Mouse (Mus musculus): ENCODE measurements around the gene Capn15. TPM values are rescaled to one million over a fixed set of nuclear protein-coding genes. Genes with fewer than 3 reads are reported as not detected.

Gene Capn15
- total RNA-seq, 2 experiments from 2014 or later: 7.1 to 7.8 TPM

DNA sequence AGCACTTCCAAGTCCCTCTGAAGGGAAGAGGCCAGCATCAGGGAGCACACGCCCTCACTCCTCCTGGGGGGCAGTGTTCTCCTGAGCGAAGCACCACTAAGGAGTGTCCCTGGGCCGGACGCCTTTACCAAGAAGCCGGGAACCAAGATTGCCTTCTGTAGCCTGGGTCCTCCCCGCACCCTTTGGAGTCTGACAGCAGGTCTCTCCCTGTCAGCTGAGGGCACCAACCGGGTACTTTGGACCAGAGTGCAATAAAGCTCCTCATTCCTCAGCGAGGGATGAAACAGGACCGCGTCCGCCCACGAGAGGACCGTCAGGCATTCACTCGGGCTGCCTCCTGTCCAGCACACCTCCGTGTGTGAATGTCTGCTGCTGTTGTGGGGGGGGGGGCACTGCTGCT, 19.1 kb upstream of the Capn15 start:
- intact Hi-C loops (cut with DNase I): no loop called here
- DNase-seq (ENCODE audit: low spot score): no peak

DNA sequence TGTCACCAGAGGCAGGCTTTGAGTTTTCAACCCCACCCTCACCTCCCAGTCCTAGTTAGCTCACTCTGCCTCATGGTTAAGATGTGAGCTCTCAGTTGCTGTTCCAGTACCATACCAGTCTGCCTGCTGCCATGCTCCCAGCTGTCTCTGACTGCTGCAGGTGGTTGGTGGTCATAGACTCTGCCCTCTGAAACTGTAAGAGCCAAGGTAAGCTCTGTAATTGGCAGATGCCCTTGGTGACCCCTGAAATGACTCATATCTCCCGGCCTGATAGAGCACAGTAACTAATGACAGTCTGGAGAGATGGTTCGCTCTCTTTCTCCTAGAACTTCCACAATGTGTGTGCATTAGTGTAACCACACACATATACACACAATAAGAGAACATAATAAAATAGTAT, 18.3 kb upstream of the Capn15 start:
- intact Hi-C loops (cut with DNase I): no loop called here
- DNase-seq (ENCODE audit: low spot score): no peak

- intact Hi-C loops (cut with DNase I): no loop called here
- no peak for DNase-seq (ENCODE audit: low spot score)
Measured at GRCm38 (mm10) chr17:25998425-25998824, 12.8 kb upstream of the Capn15 start.

DNA sequence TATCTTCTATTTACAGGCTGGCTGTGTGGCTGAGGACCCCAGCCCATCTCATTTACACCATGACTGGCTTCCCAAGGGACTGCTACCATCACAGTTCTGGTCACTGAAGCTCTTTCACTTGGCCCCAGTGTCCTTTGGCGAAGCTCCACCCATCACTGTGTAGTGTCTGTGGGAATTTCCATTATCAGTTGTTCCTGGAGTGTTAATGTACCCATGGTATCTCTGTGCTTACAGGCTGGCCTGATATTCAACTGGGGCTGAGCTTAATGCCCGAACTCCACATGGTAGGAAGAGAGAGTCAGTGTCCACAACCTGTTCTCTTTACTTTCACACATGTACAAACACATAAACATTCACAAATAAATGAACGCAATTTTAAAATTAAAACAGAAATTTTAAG, 7.9 kb upstream of the Capn15 start:
- DNase-seq (ENCODE audit: low spot score): no peak
- intact Hi-C loops (cut with DNase I): no loop called here

- no peak for DNase-seq (ENCODE audit: low spot score)
- intact Hi-C loops (cut with DNase I): no loop called here
Measured at GRCm38 (mm10) chr17:25992274-25992673, 6.7 kb upstream of the Capn15 start.

DNA sequence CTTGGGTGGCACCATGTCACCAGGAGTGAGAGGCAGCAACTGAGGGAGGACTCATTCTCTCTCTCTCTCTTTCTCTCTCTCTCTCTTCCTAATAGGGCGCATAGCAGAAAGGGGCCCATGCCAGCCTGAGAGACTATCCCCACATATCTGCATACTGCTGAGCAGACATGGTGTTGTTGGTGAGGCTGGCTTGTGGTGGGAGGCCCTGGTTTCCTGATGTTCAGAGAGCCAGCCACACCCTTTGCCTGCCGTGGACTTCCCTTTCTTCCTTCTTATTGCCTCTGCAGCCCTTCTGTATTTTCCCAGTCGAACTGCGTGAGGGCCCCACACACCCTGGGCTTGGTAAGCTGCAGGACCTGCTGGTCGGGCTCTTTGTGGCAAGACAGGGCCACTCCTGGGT, 4.7 kb upstream of the Capn15 start:
- intact Hi-C loops (cut with DNase I): no loop called here
- DNase-seq (ENCODE audit: low spot score): no peak

DNA sequence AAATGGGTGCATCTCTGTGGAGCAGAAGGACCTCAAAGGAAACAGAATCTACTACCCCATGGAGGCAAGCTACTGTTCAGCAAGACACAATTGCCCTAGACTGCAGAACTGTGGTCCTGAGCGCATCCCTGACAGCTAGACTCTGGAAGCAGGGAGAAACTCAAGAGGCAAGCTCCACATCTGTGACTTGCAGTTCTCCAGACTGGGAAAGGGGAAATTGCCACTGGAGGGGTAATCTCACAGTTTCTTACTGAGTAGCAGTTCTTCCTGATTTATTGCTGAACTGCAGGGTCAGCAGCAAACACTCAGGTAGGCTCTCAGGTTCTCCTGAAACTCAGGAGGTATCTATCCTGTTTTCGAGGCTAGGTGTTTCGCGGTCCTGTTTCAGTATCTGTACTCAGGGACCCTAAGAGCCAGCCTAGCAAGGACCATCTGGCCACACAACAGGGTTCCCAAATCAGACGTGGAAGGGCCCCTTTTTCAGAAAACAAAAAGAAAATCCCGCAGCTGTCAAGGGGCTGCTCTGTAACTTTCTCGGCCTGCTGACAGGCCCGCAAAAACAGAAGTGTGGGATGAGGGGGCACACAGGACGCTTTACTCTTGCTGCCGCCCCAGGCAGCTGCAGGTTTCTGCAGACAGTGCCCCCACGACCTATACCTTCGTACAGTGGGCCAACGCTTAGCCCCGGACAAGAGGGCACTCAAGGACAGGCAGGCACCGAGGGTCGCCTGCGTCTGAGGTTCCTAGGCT, 865 bp downstream of the Capn15 start:
- intact Hi-C loops (cut with DNase I): loop anchor here (5.0 kb wide), 1 partner anchor 42 kb away; the partner anchor contains the start of genes Nhlrc4 and Pigq
- no peak for DNase-seq (ENCODE audit: low spot score)

DNA sequence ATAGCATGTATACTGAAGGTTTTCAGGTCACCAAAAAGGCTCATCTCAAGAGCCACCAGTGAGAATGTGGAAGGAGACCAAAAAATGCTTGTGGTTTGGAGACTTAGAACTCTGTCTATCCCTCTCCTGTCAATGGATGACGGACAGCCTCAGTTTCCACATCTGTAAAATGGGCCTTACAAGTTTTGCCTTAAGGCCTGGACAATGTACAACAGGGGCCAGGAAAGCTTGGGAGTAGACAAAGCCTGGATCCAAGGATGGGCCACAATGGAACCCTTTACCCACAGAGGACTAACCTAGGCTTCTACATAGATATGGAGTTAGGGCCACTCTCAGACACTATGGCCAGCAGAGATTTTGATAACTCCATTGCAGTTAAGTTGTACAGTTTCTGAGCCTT, 1.5 kb downstream of the Capn15 start:
- intact Hi-C loops (cut with DNase I): no loop called here
- no peak for DNase-seq (ENCODE audit: low spot score)

- intact Hi-C loops (cut with DNase I): loop anchor here (2.0 kb wide), 1 partner anchor 60 kb away; no protein-coding TSS in a partner anchor
Measured at GRCm38 (mm10) chr17:25982913-25983312, 2.7 kb downstream of the Capn15 start.

GRCm38 (mm10) chr17:25980854-25981253, 4.7 kb downstream of the Capn15 start:
- intact Hi-C loops (cut with DNase I): no loop called here
- DNase-seq (ENCODE audit: low spot score): no peak

More at GRCm38 (mm10) chr17:25982913-25983312, 2.7 kb downstream of the Capn15 start:
- DNase-seq (ENCODE audit: low spot score): no peak

GRCm38 (mm10) chr17:25979829-25980738, 5.5 kb downstream of the Capn15 start:
- intact Hi-C loops (cut with DNase I): no loop called here
- DNase-seq (ENCODE audit: low spot score): no peak

- intact Hi-C loops (cut with DNase I): no loop called here
- DNase-seq (ENCODE audit: low spot score): no peak
Measured at GRCm38 (mm10) chr17:25970954-25971707, 14.5 kb downstream of the Capn15 start.

DNA sequence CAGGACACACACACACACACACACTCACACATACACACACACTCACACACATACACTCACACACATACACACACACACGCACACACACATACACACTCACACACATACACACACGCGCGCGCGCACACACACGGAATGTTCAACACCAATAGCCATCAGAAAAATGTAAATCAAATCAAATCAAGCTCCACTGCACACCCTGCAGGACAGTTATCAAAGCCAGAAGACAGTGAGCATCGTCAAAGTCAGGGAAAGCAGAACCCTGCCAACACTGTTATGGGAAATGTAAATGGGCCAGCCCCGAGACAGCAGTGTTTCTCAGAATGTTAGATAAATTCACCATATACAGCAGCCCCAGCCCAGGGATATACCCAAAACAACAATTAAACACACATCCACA, 15.1 kb downstream of the Capn15 start:
- DNase-seq (ENCODE audit: low spot score): no peak
- intact Hi-C loops (cut with DNase I): no loop called here

DNA sequence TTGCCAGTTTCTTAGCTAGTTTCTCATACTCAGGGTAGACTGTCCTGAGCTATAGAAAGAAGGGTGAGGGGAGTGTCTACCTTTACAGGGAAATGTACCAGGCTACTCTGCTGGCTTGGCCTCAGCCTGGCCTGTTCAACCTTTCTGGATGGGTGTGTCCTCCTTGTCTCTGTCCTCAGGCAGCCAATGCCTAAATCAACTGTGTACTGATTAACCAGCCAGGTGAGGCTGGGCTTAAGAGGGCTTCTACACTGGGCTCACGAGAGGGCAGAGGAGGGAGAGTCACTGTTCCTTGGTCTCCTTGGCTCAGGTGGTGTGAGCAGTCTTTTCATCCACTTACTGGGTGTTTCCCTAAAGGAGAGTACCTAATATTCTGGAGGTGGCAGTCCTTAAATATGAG, 17.4 kb downstream of the Capn15 start:
- intact Hi-C loops (cut with DNase I): loop anchor here (5.0 kb wide), 1 partner anchor 76 kb away; no protein-coding TSS in a partner anchor
- no peak for DNase-seq (ENCODE audit: low spot score)

GRCm38 (mm10) chr17:25967652-25968051, 17.9 kb downstream of the Capn15 start:
- intact Hi-C loops (cut with DNase I): loop anchor here (5.0 kb wide), 1 partner anchor 75 kb away; no protein-coding TSS in a partner anchor
- no peak for DNase-seq (ENCODE audit: low spot score)

DNA sequence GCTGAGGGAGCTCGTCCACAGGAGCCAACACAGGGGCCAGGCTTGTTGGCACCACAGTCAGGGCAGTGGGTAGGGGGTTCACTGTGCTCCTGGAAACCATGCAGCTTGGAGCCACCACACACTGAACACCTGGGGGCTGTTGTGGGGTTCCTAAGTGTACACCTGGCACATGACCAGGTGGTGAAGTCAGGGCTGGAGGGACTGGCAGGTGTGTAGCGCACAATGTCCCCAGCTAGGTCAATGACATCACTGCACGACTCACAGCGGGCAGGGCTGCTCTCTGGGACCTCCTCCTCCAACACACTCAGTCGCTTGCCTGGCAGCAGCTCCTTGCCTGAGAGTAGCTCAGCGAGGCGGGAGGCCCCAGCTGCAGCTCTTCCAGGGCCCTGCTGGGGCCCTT, 21.3 kb downstream of the Capn15 start:
- DNase-seq (ENCODE audit: low spot score): no peak
- intact Hi-C loops (cut with DNase I): no loop called here

DNA sequence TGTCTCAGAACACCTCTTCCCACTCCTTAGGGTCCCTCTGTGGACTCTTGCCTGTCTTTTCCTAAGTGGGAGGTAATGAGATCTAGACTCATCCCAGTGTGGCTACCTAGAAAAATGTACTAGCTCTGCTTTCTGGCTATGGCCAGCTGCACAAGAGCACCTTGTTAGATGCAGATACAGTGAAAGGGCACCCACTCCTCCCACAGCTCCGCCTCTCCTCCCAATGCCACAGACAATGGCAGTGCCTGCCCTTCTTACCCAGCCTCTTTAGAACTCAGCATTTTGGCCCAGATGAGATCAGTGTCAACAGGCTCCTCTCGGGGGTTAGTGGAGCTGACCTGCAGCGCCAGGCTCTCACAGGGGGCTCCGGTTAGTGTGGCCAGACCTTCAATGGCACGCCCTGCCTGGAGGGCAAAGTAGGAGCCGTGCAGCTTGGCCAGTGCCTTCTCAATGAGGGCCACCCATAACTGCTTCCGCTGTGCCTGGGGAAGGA, 23.1 kb downstream of the Capn15 start:
- no peak for DNase-seq (ENCODE audit: low spot score)
- intact Hi-C loops (cut with DNase I): no loop called here

GRCm38 (mm10) chr17:25961566-25961965, 24.0 kb downstream of the Capn15 start:
- intact Hi-C loops (cut with DNase I): no loop called here
- no peak for DNase-seq (ENCODE audit: low spot score)

- DNase-seq (ENCODE audit: low spot score): no peak
- intact Hi-C loops (cut with DNase I): no loop called here
Measured at GRCm38 (mm10) chr17:25959630-25960467, 25.7 kb downstream of the Capn15 start.
